Mouse (Mus musculus) G1E (cell line): ENCODE measurements around the gene Tnfsf14. TPM values are rescaled to one million over a fixed set of nuclear protein-coding genes. Genes with fewer than 3 reads are reported as not detected.

Experiments
- ATAC-seq: 2 replicates; pipeline ENCODE4 v1.8.0; 2016; ENCODE audit warnings: mild to moderate bottlenecking; ENCODE audit not compliant: insufficient number of reproducible peaks, poor library complexity, low FRiP score, severe bottlenecking; ENCODE audit errors: extremely low read depth
- DNase-seq: peaks from one replicate; pipeline ENCODE4 v3.0.0; 2012; ENCODE audit warnings: low spot score
- H3K27me3 ChIP-seq: 2 replicates; pipeline ENCODE4 v1.6.1; 2012; ENCODE audit warnings: mild to moderate bottlenecking, low read length, inconsistent platforms; ENCODE audit not compliant: insufficient read depth
- H3K36me3 ChIP-seq: replicated peaks from 2 replicates; pipeline ENCODE3; 2012; ENCODE audit warnings: mild to moderate bottlenecking, inconsistent platforms
- H3K4me1 ChIP-seq: 2 replicates; pipeline ENCODE4 v1.6.1; 2012; ENCODE audit warnings: low read depth, low read length, inconsistent platforms, mixed read lengths; ENCODE audit not compliant: insufficient read depth
- H3K4me3 ChIP-seq: 2 replicates; pipeline ENCODE4 v1.5.1; 2012; ENCODE audit warnings: low read depth, mild to moderate bottlenecking, inconsistent platforms, low read length, moderate library complexity, mixed read lengths
- H3K9me3 ChIP-seq: replicated peaks from 2 replicates; pipeline ENCODE4 v1.6.1; 2012; ENCODE audit warnings: inconsistent platforms
- CTCF ChIP-seq: IDR thresholded peaks from 2 replicates; pipeline ENCODE4 v1.5.1; 2012; ENCODE audit warnings: low read depth, low read length, inconsistent platforms, mixed read lengths
- GATA1 ChIP-seq: IDR thresholded peaks from 2 replicates; pipeline ENCODE4 v1.6.1; 2012; ENCODE audit warnings: borderline replicate concordance, low read length, inconsistent platforms, mixed read lengths
- GATA2 ChIP-seq: IDR thresholded peaks from 2 replicates; pipeline ENCODE4 v1.6.1; 2012; ENCODE audit warnings: low read depth, low read length, inconsistent platforms, borderline replicate concordance
- POLR2AphosphoS5 ChIP-seq: IDR thresholded peaks from 2 replicates; pipeline ENCODE4 v1.6.1; 2012; ENCODE audit warnings: low read depth, low read length, inconsistent platforms; ENCODE audit not compliant: insufficient replicate concordance
- TAL1 ChIP-seq: conservative IDR thresholded peaks from 2 replicates; pipeline ENCODE4 v1.6.1; 2012; ENCODE audit warnings: low read depth, low read length, inconsistent platforms, mixed read lengths
- polyA plus RNA-seq: library from polyadenylated mRNA; stranded (reverse); fragments of >175 nt; gene quantifications from 2 replicates; pipeline ENCODE4 v1.2.3, GENCODE M21; 2012
- total RNA-seq, 2 experiments: library from RNA; stranded (forward) in 1 of 2; stranded (reverse) in 1 of 2; fragments of 200-1000 nt in 1 of 2; fragments of >200 nt in 1 of 2; fragmentation: Nextera tagmentation in 1 of 2; gene quantifications; 2 replicates each; pipeline ENCODE4 v1.2.3; 2014 to 2017

Tnfsf14 gene
- total and polyA plus RNA-seq, 3 experiments, result 0.05 to 0.55 TPM; not detected in 1

DNA sequence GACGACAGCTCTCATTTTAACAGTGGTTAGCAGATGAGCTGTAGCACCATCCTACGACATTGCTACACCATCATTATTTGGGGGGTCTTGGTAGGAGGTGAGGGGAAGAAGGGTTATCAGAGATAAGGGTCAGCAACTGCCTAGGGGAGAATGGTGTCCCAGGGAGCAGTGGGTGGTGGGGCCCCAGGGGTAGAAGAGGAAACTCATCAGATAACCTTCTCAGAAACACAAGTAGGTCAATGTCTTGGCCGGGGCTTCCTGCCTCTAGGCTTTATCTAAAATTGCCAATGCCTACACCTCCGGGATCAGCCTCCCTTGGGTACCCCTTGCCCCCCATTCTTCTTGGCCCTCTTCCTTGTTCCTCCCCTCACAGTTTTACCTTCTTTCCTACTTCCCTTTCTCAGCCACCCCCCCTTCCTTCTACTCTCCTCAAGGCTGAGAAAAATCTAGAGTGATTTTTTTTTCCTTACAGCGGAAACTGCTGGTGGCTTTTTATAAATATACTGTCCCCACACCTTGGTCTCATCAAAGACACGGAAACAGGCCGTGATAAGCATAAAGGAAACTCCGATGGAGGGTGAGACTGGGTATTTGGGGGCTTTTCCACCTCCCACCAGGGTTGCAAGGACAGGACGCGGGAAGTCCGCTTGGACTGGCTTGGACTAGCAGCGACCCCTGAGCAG lies 5.3 kb downstream of the Tnfsf14 start:
- ATAC-seq (peak; percentile 83), DNase-seq (peak; percentile 63)
- Histone ChIP-seq H3K36me3 (no peaks in the 10 kb centered on the region), H3K4me3 (peak overlapping the region; percentile 38; the same call in 1 of the 2 replicates), H3K4me1 (peaks cover 68% of the 10 kb centered on the region), H3K27me3 (peaks cover under 1% of the 10 kb centered on the region; the same call in 1 of the 2 replicates), H3K9me3 (peaks cover 5% of the 10 kb centered on the region)
- TF ChIP-seq POLR2AphosphoS5 (no peak), CTCF (no peak), GATA2 (no peak), TAL1 (no peak), GATA1 (no peak)

DNA sequence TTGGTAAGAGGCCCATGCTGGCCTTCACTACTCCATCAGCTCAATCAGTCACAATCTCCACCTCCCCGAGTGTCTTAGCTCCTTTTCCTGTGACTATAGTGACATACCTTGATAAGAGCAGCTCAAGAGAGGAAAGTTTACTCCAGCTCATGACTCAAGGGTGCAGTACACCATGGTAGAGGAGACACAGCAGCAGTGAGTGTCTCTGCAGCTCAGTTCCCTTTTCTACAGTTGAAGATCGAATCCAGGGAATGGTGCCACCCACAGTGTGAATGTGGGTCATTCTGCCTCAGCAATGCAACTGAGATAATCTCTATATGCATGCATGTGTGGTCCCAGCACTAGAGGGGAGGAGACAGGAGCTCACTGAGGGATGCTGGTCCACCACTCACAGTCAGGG lies 8.3 kb downstream of the Tnfsf14 start:
- TF ChIP-seq TAL1, result no peak
- no peak for TF ChIP-seq GATA1
- no peak for TF ChIP-seq GATA2
- TF ChIP-seq POLR2AphosphoS5, result no peak
- no peak for TF ChIP-seq CTCF
- H3K4me3 ChIP-seq, result no peak overlapping the region
- DNase-seq (no peak), ATAC-seq (no peak)
- H3K4me1 ChIP-seq, result peaks cover 60% of the 10 kb centered on the region
- peaks cover 4% of the 10 kb centered on the region; the same call in 1 of the 2 replicates for H3K27me3 ChIP-seq
- H3K9me3 ChIP-seq, result peaks cover 7% of the 10 kb centered on the region
- no peaks in the 10 kb centered on the region for H3K36me3 ChIP-seq

DNA sequence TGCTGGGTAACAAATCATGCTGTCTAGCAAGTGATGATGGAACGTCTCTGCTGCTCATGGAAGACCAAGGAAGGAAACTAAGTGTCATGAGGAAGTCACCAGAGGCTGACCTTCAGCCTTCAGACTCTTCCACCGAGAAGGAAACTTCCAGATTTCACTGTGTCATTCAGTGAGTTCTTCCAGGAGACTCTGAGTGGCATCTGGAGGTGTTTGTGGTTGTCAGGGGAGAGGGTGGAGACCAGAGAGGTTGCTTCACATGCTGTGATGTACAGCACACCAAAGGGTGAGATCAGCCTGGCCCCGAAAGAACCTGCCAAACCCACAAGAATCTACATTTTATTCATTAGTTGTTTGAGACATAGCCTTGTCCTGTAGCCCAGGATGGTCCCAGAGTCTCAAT lies 11.1 kb downstream of the Tnfsf14 start:
- H3K36me3 ChIP-seq, result no peaks in the 10 kb centered on the region
- H3K27me3 ChIP-seq, result peaks cover 4% of the 10 kb centered on the region; the same call in 1 of the 2 replicates
- H3K4me3 ChIP-seq, result no peak overlapping the region
- peaks cover 7% of the 10 kb centered on the region for H3K9me3 ChIP-seq
- no peak for DNase-seq
- ATAC-seq, result no peak
- TF ChIP-seq POLR2AphosphoS5 (no peak), GATA2 (no peak), CTCF (no peak), TAL1 (no peak), GATA1 (no peak)
- H3K4me1 ChIP-seq, result peaks cover 40% of the 10 kb centered on the region

DNA sequence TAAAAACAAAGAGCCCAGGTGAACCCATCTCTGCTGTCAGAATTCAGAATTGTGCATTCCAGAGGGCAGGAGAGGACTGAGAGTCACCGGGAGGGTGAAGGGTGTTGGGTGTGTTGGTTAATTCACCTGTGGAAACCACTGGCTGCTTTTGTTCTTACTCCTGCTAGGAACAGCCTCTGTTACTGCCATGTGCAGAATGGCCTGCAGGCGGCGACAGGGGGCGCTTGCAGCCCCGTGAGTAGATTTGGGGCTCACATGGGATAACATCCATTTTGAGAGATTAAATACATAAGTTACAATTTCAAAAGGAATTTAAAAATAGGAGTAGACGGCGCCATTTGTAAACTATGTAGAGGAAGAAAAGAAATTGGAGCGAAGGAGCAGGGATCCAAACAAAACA lies 13.6 kb downstream of the Tnfsf14 start:
- Histone ChIP-seq H3K4me1 (peaks cover 20% of the 10 kb centered on the region), H3K9me3 (0 out of 2 replicates have a peak, but pooled peaks cover 2% of the 10 kb centered on the region), H3K36me3 (no peaks in the 10 kb centered on the region), H3K4me3 (no peak overlapping the region), H3K27me3 (peaks cover 9% of the 10 kb centered on the region)
- no peak for TF ChIP-seq TAL1
- peak; percentile 50 for TF ChIP-seq CTCF
- DNase-seq (no peak), ATAC-seq (no peak)

DNA sequence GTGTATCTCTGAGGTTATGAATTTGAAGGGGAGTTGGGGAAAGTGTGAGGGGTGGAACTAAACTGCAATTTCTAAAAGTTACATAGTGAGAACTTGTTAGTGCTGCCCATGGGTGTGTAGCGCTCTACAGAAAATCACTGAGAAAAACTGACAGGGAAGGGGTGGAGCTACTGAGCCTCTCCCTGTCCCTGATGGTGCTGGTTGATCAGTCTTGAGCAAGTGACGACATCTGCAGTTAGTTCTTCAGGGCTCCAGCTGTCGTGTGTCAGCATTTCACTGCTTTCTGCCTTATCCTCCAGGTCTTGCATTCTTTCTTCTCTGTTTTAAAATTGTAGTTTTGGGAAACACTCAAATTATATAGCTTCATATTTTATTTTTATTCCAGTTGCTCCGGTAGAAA lies 20.6 kb downstream of the Tnfsf14 start:
- Histone ChIP-seq H3K4me3 (no peak overlapping the region), H3K36me3 (no peaks in the 10 kb centered on the region), H3K4me1 (peaks cover 40% of the 10 kb centered on the region), H3K9me3 (no peaks in the 10 kb centered on the region), H3K27me3 (peaks cover 6% of the 10 kb centered on the region; the same call in 1 of the 2 replicates)
- ATAC-seq, result no peak
- TF ChIP-seq GATA2, result no peak
- no peak for TF ChIP-seq GATA1
- no peak for TF ChIP-seq TAL1
- TF ChIP-seq POLR2AphosphoS5, result no peak
- TF ChIP-seq CTCF, result no peak
- DNase-seq, result no peak

DNA sequence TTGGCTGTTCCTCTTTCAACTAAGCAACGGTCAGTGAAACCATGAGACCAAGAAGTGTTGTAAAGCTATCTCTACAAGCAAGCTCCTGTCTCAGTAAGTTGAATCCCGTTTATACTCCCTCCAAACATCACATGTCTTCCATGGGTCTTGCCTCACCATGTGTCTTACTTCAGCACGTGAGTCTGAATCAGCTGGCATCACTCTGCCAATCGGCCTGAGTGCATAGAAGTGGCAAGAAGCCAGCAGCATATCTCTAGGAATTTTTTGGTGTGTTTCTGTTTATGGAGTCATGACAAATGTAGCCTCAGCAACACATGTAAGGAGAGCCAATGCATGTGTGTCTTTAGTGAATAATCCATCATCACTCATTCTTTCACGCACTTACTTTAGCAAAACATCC lies 21.6 kb downstream of the Tnfsf14 start:
- ATAC-seq, result no peak

More for the DNA sequence above, 21.6 kb downstream of the Tnfsf14 start:
- TF ChIP-seq GATA1 (no peak), TAL1 (no peak), POLR2AphosphoS5 (no peak), GATA2 (no peak), CTCF (no peak)
- H3K4me1 ChIP-seq, result peaks cover 47% of the 10 kb centered on the region
- no peak for DNase-seq
- no peak overlapping the region for H3K4me3 ChIP-seq
- peaks cover 6% of the 10 kb centered on the region; the same call in 1 of the 2 replicates for H3K27me3 ChIP-seq
- H3K36me3 ChIP-seq, result no peaks in the 10 kb centered on the region
- H3K9me3 ChIP-seq, result no peaks in the 10 kb centered on the region
